Mouse (Mus musculus): ENCODE measurements around the gene Haspin.

The Haspin gene

DNA sequence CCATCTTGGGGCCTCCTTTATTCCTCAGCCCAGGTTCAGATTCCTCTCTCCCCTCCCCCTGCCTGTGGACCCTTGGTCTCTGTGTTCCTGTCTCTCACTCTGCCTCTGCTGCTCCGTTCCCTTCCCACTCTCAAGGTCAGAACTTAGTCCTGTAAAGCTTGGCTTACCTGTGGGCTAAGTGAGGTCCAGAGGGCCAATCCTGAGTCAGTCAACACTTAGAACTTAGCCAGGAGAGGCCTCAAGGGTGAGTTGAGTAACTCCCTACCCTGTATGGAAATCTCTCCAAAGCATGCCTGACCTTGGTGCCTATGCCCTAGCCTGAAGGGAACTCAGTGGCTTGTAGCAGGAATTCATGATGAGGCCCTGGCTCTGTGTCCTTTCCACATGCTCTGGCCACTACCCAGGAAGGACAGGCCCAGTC is 6.2 kb upstream of the Haspin start:
- peak; percentile 33 for DNase-seq (ENCODE audit: low spot score)

GRCm38 (mm10) chr11:73137116-73137515 is 978 bp downstream of the Haspin start:
- no peak for DNase-seq (ENCODE audit: low spot score)

- no peak for DNase-seq (ENCODE audit: low spot score)
These were observed 1.5 kb downstream of the Haspin start for GRCm38 (mm10) chr11:73136587-73136986.

- DNase-seq (ENCODE audit: low spot score) = no peak
These were observed 3.9 kb downstream of the Haspin start for GRCm38 (mm10) chr11:73134222-73134621.

- DNase-seq (ENCODE audit: low spot score) = no peak
These were observed 5.1 kb downstream of the Haspin start for GRCm38 (mm10) chr11:73132999-73133398.

DNA sequence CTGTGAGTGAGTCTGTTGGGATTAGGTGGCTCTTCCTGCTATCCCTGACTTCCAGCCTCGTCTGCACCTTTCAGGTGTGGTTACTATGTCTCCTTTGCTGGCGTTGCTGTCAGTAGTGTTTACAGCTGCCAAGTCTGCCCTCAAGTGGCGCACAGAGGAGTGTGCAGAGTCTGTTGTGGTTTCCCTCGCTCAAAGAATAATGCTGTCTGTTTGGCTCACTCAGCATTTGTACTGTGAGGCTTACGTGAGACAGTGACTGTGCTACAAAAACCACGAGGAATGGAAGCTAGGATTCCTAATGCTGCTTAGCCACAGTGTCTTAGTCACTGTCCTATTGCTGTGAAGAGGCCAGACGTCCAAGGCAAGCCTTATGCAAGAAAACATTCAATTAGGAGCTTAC is 7.1 kb downstream of the Haspin start:
- DNase-seq (ENCODE audit: low spot score) = peak; percentile 24

DNA sequence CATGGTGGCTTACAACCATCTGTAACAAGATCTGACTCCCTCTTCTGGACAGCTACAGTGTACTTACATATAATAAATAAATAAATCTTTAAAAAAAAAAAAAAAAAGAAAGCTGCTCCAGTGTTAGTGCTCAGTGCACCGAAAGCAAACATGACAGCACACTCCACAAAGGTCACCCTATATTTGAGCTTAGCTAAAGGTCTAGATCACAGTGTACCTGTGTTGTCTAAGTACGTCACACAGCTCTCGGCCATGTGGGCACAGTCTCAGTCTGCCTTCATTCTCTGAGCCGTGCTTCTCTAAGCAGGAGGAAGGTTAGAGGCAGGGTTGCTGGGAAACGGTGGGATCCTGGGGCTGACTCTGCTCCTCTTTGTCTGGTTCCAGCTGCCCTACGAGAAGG is 11.6 kb downstream of the Haspin start:
- no peak for DNase-seq (ENCODE audit: low spot score)

GRCm38 (mm10) chr11:73111414-73111813 is 26.7 kb downstream of the Haspin start:
- DNase-seq (ENCODE audit: low spot score) = no peak

DNA sequence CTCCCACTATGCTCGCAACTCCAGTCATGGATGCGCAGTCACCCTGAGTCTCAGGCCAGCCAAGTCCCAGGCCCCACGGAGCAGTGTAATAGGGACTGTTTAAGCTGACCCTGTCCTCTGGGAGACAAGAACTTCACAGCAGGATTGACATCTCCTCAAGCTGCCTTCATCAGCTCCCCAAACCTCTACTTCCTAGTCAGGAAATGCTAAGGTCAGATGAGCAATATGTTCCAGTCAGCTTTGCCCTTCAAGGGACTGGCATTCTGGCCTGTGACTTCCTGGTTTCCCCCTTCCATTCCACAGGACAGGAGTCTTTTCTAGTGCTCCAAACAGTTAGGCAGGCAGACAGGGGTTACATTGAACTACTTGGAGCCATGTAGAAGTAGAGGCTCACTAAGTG is 28.2 kb downstream of the Haspin start:
- DNase-seq (ENCODE audit: low spot score) = peak; percentile 15

DNA sequence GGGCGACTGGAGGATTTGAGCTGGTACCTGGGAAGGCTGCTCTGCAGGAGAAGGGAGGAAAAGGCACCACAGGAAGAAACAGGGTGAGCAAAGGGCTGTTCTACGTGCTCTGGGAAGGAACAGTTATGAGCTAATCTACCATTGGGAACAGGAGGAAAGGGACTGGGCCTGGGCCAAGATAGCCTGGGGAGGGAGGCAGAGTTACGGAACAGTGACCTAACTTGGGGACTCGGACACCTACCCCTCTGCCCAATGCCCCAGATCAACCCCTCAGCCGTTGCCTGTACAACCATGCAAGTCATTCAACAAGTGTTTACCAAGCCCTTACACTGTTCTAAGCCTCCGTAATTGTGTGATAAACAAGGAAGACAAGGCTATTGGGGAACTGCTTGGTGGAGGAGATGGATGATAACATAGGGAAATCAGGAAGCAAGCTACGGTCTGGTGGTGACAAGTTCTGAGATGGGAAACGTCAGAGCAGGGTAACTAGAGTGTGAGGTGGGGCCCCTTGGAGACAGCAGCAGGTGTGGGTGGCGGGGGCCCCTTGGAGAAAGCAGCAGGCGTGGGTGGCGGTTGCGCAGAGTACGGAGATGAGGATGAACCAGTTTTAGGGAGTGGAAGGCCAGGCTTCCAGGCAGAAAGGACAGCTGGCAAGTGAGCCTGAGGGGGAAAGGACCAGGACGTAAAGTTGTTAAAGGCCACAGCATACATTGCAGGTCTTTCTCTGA is 29.0 kb downstream of the Haspin start:
- peak; percentile 92 for DNase-seq (ENCODE audit: low spot score)

GRCm38 (mm10) chr11:73108195-73108897 is 29.7 kb downstream of the Haspin start:
- DNase-seq (ENCODE audit: low spot score) = peak; percentile 94

GRCm38 (mm10) chr11:73107358-73107757 is 30.7 kb downstream of the Haspin start:
- DNase-seq (ENCODE audit: low spot score) = peak; percentile 32

GRCm38 (mm10) chr11:73105246-73105645 is 32.8 kb downstream of the Haspin start:
- no peak for DNase-seq (ENCODE audit: low spot score)

DNA sequence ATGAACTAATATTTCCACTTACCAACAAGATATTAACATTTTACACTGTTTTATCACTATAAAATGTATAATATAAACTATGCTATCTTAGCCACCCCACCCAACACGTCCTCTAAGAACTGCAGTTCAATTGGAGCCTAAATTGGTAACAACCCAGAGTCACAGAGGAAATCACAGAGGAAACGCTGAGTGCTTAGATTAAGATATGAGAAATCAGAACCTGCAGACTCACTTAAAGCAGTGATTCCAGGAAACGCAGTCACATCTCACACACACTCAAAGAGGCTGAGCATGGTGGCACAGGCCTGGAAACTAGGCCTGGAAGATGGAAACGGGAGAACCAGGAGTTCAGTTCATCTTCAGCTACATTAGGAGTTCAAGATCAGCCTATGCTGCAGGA is 36.8 kb downstream of the Haspin start:
- DNase-seq (ENCODE audit: low spot score) = no peak

GRCm38 (mm10) chr11:73099976-73100750 is 37.9 kb downstream of the Haspin start:
- no peak for DNase-seq (ENCODE audit: low spot score)

- no peak for DNase-seq (ENCODE audit: low spot score)
These were observed 39.2 kb downstream of the Haspin start for GRCm38 (mm10) chr11:73098860-73099259.

- DNase-seq (ENCODE audit: low spot score) = no peak
These were observed 43.7 kb downstream of the Haspin start for GRCm38 (mm10) chr11:73094231-73094995.

DNA sequence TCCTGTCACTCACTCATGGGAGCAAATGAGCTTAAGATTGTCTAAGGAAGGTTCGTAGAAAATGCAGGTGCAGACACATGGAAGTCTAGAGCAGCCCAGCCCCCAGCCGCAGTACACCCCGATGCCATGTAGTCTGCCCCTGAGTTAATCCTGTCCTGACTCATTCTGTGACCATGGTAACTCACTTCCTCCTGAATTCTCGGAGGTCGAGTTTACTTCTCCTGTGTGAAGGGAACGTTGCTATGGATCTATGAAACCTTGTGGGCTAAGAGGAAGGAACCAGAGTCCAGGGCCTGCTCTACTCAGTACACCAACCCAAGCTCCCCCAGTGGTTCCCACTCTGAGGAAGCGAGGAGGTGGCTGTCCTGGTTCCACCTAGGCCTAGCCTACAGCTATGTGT is 45.2 kb downstream of the Haspin start:
- DNase-seq (ENCODE audit: low spot score) = no peak

- no peak for DNase-seq (ENCODE audit: low spot score)
These were observed 46.0 kb downstream of the Haspin start for GRCm38 (mm10) chr11:73092057-73092456.

DNA sequence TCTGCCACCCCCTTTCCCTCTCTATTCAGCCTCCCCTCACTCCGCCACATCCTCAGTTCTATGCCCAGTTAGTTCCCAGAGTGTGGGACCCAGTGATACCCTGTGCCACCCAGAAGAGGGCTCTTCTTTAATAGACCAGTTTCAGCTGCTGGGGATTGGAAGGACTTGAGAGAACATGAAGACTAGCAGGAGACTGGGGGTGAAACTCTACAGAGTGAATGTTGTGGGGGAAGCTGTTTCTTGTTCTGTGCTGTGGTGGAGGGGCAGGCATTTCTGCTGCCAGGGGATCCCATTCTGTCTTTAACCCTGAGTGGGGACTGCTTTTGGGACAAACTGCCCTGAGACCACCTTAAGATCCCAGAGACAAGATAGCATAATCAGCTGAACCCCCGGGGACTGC is 47.3 kb downstream of the Haspin start:
- DNase-seq (ENCODE audit: low spot score) = no peak

DNA sequence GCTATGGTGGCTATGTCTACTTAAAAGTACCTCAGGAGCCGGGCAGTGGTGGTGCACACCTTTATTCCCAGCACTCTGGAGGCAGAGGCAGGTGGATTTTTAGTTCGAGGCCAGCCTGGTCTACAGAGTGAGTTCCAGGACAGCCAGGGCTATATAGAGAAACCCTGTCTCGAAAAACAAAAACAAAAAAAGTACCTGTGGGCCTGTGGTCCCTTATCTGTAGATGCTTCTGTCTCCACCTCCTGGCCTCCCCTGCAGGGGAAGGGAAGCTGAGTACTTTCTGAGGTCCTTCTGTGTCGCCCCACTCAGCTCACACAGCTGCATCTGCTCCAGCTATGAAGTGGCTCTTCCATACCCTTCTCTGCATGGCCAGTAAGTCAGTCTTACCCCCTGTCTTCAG is 47.8 kb downstream of the Haspin start, which contains the start of gene Itgae:
TSS of gene Itgae (plus strand) at position 301 of the 400 bp plus-strand sequence.
- no peak for DNase-seq (ENCODE audit: low spot score)

All from adipocyte (in vitro differentiated cells).